Mouse (Mus musculus) midbrain, embryonic 12.5 days (tissue): ENCODE results near the gene Bnc1. TPM values are rescaled to one million over a fixed set of nuclear protein-coding genes. Genes with fewer than 3 reads are reported as not detected.

Experiments used
- ATAC-seq: fragments of 200-750 bp; cut with Nextera tagmentation; 2 replicates; pipeline ENCODE4 v1.8.0; 2017; ENCODE audit warnings: low read depth, moderate TSS enrichment, moderate library complexity; ENCODE audit not compliant: low FRiP score
- H3K27ac ChIP-seq: fragments of 300-500 bp; sonication (generic); replicated peaks from 2 replicates; pipeline ENCODE4 v1.5.1; 2016; ENCODE audit warnings: mild to moderate bottlenecking
- H3K27me3 ChIP-seq: fragments of 300-500 bp; sonication (generic); 2 replicates; pipeline ENCODE4 v1.6.1; 2016; ENCODE audit warnings: mild to moderate bottlenecking
- H3K36me3 ChIP-seq: fragments of 300-500 bp; sonication (generic); 2 replicates; pipeline ENCODE4 v1.6.1; 2016
- H3K4me1 ChIP-seq: fragments of 300-500 bp; sonication (generic); 2 replicates; pipeline ENCODE4 v1.6.1; 2016
- H3K4me2 ChIP-seq: fragments of 300-500 bp; sonication (generic); replicated peaks from 2 replicates; pipeline ENCODE4 v1.6.1; 2016; ENCODE audit warnings: mild to moderate bottlenecking, moderate library complexity
- H3K4me3 ChIP-seq: fragments of 300-500 bp; sonication (generic); 2 replicates; pipeline ENCODE4 v1.5.1; 2016; ENCODE audit warnings: mild to moderate bottlenecking
- H3K9ac ChIP-seq: fragments of 300-500 bp; sonication (generic); replicated peaks from 2 replicates; pipeline ENCODE4 v1.6.1; 2016; ENCODE audit warnings: mild to moderate bottlenecking, moderate library complexity
- H3K9me3 ChIP-seq: fragments of 300-500 bp; sonication (generic); 2 replicates; pipeline ENCODE4 v1.6.1; 2016; ENCODE audit warnings: mild to moderate bottlenecking
- WGBS: fragments of 180-500 bp; shearing (Covaris S2); methylation state at CpG from one replicate; pipeline ENCODE4 v1.1.7; 2016; 5-methylcytosine and 5-hydroxymethylcytosine counted together
- polyA plus RNA-seq: library from polyadenylated mRNA; unstranded; fragments of >200 nt; fragmentation: Nextera tagmentation; extraction: Ambion mirVana; gene quantifications from 2 replicates; pipeline ENCODE4 v1.2.1, GENCODE M21; 2016

The Bnc1 gene
- polyA plus RNA-seq, 1 experiment from 2014 or later: 0.27 TPM

- no peaks in the 10 kb centered on the region for H3K9me3 ChIP-seq
Measured at GRCm38 (mm10) chr7:81928998-81929397, 63.1 kb downstream of the Bnc1 start.

GRCm38 (mm10) chr7:81921379-81921952 is 70.6 kb downstream of the Bnc1 start:
- Histone ChIP-seq H3K9me3 (no peaks in the 10 kb centered on the region), H3K9ac (no peak overlapping the region), H3K4me1 (no peaks in the 10 kb centered on the region), H3K4me3 (no peak overlapping the region), H3K36me3 (no peaks in the 10 kb centered on the region), H3K27ac (no peak overlapping the region), H3K4me2 (no peak overlapping the region), H3K27me3 (no peaks in the 10 kb centered on the region)
- 85% methylated on average over 1 of the region's 1 CpGs for WGBS
- no peak for ATAC-seq

More at GRCm38 (mm10) chr7:81928998-81929397, 63.1 kb downstream of the Bnc1 start:
- no peak for ATAC-seq
- no peak overlapping the region for H3K27ac ChIP-seq
- H3K4me1 ChIP-seq: peaks cover 32% of the 10 kb centered on the region
- 76% methylated on average over 7 of the region's 7 CpGs for WGBS
- H3K4me2 ChIP-seq: no peak overlapping the region
- no peaks in the 10 kb centered on the region for H3K36me3 ChIP-seq
- no peak overlapping the region for H3K9ac ChIP-seq
- H3K27me3 ChIP-seq: no peaks in the 10 kb centered on the region
- H3K4me3 ChIP-seq: no peak overlapping the region

DNA sequence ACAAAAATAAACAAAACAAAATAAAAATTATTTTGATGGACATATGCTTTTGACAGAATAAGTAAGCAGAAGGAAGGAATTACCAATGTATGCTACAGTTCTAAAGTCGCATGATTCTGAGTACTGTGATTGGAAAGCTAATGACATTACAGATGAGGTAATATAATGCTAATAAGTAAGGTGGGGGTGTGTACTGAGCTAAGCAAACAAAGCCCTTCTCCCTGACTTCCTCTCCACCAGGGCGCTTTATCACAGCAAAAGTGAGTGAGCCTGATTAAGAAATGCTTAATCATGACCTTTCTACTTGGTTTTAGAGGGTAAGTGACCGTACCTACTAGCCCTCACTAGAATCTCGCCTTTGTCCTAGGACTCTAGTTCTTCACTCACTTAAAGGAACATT is 71.8 kb downstream of the Bnc1 start:
- no peak for ATAC-seq
- H3K36me3 ChIP-seq: no peaks in the 10 kb centered on the region
- H3K4me3 ChIP-seq: no peak overlapping the region
- H3K9ac ChIP-seq: no peak overlapping the region
- no peaks in the 10 kb centered on the region for H3K4me1 ChIP-seq
- no peak overlapping the region for H3K27ac ChIP-seq
- no peak overlapping the region for H3K4me2 ChIP-seq
- no peaks in the 10 kb centered on the region for H3K9me3 ChIP-seq
- WGBS: 76% methylated on average over 4 of the region's 4 CpGs
- H3K27me3 ChIP-seq: no peaks in the 10 kb centered on the region

- H3K4me2 ChIP-seq: no peak overlapping the region
- H3K4me3 ChIP-seq: no peak overlapping the region
- no peaks in the 10 kb centered on the region for H3K4me1 ChIP-seq
- no peak overlapping the region for H3K27ac ChIP-seq
- H3K9ac ChIP-seq: no peak overlapping the region
- no peak for ATAC-seq
- WGBS: 77% methylated on average over 5 of the region's 5 CpGs
- no peaks in the 10 kb centered on the region for H3K9me3 ChIP-seq
- no peaks in the 10 kb centered on the region for H3K27me3 ChIP-seq
- H3K36me3 ChIP-seq: no peaks in the 10 kb centered on the region
Measured at GRCm38 (mm10) chr7:81918316-81918715, 73.8 kb downstream of the Bnc1 start.

Other genes with a start within 250 kb of the Bnc1 start
- 129 and 135 TPM in 2 replicates for gene Ramac, start 229.4 kb downstream of the Bnc1 start, polyA plus RNA-seq
- gene 3110040N11Rik, start 202.8 kb downstream of the Bnc1 start, polyA plus RNA-seq: 43.2 and 45.0 TPM in 2 replicates
- gene Btbd1, start 162.9 kb downstream of the Bnc1 start, polyA plus RNA-seq: 105 and 113 TPM in 2 replicates
- not detected in 2 replicates for gene Gm10160, start 136.5 kb downstream of the Bnc1 start, polyA plus RNA-seq
- 10.5 and 13.5 TPM in 2 replicates for gene Tm6sf1, start 133.3 kb downstream of the Bnc1 start, polyA plus RNA-seq
- gene Hdgfl3, start 57.8 kb downstream of the Bnc1 start, polyA plus RNA-seq: 54.1 and 62.0 TPM in 2 replicates
- gene Sh3gl3, start 181.5 kb upstream of the Bnc1 start, polyA plus RNA-seq: 24.4 and 26.5 TPM in 2 replicates